Mouse (Mus musculus): ENCODE data around the gene C530025M09Rik.

Gene C530025M09Rik

GRCm38 (mm10) chr2:149830536-149831458 is at the start of gene C530025M09Rik:
Gene C530025M09Rik, minus strand, starts transcription at chr2:149831213.
- DNase-seq, result no peak

- no peak for DNase-seq
Measured at GRCm38 (mm10) chr2:149877954-149878353, 46.9 kb upstream of the C530025M09Rik start.

DNA sequence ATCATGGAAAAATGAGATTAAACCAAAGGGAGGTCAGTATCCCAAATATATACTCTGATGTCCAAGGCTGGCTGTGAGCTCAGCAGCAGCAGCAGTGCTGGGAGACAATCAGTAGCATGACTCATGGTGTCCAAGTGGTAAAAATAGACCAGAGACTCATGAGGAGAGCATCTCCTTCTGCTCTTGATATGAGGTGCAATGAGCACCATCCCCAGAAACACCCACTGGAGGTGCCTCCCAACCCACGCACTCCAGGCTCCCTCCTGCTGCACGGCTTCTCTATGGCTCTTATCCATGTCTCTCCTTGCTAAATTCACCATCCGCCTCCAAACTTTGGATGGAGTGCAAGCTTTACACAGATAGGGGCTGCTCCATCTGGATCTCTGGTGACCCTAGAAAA is 42.3 kb upstream of the C530025M09Rik start:
- no peak for DNase-seq

- no peak for DNase-seq
Measured at GRCm38 (mm10) chr2:149872496-149872895, 41.5 kb upstream of the C530025M09Rik start.

DNA sequence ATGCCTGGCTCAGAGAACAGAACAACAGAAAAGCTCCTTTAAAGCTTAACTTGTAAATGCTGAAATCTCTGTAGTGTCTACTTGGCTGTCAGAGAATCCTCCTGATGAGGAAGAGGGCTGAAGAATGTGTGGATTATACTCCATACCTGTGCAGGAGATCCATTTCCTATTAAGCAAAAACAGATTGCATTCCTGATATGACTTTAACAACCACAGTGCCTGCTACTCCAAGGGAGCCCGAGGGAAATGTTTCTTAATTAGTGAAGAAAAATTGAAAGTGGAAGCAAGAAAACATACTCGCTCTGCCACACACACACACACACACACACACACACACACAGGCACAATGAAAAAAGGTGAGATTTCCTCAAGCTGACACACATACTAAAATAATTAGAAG is 39.5 kb upstream of the C530025M09Rik start:
- DNase-seq, result no peak

GRCm38 (mm10) chr2:149865914-149866435 is 35.0 kb upstream of the C530025M09Rik start:
- no peak for DNase-seq

- DNase-seq, result no peak
Measured at GRCm38 (mm10) chr2:149861002-149861401, 30.0 kb upstream of the C530025M09Rik start.

- no peak for DNase-seq
Measured at GRCm38 (mm10) chr2:149848778-149849177, 17.8 kb upstream of the C530025M09Rik start.

DNA sequence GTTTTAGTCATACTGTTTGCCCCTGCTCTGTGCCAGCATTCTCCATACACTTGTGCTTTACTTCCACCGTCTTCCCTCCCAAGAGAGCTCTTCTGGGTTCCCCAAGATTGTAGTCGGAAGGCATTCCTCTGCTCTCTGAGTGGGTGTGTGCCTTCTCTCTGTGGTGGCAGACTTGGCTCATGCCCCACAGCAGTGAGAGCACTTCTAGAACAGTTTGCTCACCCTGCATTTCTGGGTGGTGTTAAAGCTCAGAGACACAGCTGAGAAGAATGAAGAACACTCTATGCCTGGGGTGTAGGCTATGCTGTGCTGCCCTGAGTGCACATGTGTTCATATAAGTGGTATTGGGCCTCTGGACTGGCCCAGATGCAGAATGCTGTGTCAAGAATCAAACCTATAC is 13.6 kb upstream of the C530025M09Rik start:
- DNase-seq, result no peak

GRCm38 (mm10) chr2:149839666-149840065 is 8.7 kb upstream of the C530025M09Rik start:
- no peak for DNase-seq

DNA sequence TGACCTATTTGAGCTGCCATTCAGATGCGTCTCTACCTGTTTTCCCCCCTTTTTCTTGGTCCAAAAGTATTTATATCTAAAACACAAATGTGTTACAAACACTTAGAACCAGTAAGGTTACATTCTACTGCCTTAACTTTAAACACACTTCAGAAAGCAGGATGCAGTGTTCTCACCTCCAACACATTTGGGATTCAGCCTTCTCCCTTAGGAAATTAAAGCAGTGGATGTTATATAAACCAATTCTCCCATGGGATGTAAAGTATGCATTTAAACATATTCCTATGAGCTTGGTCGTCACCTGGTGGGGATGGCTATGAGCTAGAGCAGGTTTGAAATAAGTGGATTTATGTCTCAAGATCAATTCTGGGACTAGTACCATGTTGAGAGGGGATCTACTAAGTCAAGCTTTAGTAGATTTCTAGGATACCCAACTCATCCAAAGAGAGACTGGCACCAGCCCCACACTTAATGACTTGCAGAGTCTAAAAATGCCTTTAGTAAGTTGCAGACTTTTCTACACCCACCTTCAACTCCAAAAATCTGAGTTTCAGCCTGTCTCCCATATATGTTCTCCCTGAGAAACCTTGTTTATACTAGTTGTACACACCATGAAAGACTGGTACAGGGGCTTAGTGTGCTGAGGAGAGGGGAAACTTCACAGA is 5.6 kb upstream of the C530025M09Rik start:
- DNase-seq, result no peak

DNA sequence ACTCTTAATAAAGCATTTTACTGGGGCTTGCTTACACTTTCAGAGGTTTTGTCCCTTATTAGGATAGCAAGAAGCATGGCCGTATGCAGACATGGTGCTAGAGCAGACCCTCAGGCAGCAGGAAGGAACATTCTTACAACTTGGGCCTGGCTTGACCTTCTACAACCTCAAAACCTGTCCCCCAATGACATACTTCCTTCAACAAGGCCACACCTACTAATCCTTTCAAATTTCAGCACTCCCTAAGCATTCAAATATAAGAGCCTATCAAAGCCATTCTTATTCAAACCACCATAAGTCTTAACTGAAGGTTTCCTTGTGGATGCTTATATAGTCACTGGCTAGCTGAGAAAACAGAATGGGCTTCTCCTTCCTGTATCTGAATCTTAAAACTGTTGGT is 4.1 kb upstream of the C530025M09Rik start:
- no peak for DNase-seq

DNA sequence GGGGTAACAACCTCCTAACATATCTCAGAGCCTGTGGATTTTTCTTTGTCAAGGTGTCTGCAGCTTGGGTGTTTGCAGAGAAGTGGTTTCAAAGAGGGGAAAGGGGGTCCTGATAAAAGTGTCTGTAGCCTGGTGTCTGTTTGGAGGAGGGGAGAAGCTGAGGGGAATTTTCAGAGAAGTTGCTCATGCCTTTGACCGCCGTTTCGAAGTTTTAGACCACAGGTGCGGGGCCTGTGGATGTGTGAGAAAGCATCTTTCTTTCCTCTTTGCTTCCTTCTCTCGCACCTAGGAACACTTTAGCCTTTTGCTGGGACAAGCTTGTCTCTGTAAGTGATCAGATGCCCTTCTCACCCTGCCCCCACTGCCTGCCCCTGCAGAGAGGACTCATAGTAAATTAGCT is 1.3 kb upstream of the C530025M09Rik start:
- no peak for DNase-seq

DNA sequence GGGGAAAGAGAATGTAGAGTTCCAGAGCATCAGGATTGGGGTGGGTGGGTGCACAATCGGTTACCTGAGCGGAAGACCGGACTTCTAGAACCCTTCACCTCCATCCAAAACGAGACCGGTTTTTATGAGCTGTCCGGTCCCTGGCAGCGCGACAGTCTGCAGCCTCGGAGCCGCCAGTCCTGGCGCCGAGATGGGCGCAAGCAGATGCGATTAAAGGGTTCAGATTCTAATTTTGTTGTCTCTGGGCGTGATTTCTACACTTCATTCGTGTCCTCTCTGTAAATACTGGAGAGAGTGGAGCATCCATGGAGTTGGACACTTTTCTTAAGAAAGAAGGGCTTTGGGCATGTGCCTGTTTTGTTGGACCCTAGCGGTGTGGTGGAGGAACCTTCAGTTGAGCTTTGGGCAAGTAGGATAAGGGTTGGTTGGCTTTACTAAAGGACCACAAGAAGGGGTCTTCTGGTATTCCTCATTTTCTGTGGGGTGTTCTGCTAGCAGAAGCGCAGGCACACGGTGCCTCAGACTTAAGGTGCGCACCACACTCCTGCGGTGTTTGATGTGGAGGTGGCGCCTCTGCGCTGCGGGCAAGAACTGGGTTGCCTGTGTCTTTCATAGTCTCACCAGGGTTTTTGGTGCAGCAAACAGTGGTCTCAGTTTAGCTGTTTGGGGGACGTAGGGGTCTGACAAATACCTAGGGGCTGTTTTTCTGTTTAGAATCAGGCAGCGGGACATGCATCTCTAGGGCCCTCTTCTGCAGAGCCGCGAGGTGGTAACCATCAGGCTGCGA is 639 bp upstream of the C530025M09Rik start:
- DNase-seq, result no peak

- DNase-seq, result no peak
Measured at GRCm38 (mm10) chr2:149829955-149830535, 968 bp downstream of the C530025M09Rik start.

DNA sequence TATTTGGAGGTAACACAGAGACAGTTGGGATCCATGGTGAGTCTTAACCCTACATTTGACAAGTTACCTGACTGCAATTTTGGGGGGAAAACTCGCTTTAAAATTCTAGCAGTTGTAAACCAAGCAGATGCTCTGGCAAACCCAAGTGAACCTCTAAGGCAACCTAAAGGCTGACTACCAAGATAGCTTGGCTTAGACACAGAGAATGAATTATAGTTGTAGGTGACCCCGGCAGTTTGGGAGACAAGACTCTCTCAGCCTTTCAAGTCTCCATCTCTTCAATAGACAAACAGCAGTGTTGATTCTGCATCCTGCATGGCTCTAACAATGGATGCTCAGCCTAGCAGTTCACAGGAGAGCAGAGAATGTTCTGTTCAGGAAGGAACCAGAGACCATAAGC is 2.1 kb downstream of the C530025M09Rik start, which contains the start of gene Syndig1:
Gene Syndig1, plus strand, starts transcription at position 301 of the 400 bp plus-strand sequence.
- no peak for DNase-seq

- no peak for DNase-seq
Measured at GRCm38 (mm10) chr2:149820201-149820600, 10.8 kb downstream of the C530025M09Rik start.

GRCm38 (mm10) chr2:149819751-149820150 is 11.3 kb downstream of the C530025M09Rik start:
- DNase-seq, result no peak

DNA sequence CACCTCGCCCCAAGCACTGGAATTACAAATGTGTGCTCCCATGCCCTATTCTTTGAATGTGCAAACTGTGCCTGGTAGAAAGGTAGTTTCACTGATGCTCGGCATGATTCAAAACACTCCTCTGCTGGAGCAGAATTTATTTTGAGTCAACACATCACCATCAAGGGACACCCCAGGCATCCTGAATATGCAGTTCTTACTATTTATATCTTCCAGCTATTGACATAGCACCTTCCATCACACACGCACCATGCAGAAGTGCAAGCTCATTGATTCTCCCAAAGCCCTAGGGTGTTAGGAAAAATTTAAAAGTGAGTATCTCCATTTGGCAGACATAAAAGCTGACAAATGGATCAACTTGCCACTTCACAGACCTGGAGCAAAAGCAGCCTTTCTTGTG is 12.6 kb downstream of the C530025M09Rik start:
- no peak for DNase-seq

DNA sequence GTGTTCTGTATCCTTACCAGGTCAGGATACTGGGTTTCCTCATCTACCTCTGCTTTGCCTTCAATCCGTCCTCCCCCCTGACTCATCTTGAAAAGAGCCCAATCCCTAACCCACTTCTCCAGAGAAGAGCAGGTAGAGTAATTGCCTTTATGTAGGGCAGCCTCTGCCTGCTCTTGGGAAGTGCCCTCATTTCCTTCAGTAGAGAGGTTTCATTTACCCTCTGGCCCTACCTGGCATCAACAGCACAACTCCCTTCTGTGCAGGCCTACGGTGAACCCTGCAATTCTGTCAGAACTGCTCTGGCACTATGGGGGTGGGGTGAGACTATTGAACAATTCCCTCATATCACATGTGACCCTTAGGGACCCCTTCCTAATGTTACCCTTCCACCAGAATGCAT is 18.1 kb downstream of the C530025M09Rik start:
- no peak for DNase-seq

- no peak for DNase-seq
Measured at GRCm38 (mm10) chr2:149805256-149805655, 25.8 kb downstream of the C530025M09Rik start.

DNA sequence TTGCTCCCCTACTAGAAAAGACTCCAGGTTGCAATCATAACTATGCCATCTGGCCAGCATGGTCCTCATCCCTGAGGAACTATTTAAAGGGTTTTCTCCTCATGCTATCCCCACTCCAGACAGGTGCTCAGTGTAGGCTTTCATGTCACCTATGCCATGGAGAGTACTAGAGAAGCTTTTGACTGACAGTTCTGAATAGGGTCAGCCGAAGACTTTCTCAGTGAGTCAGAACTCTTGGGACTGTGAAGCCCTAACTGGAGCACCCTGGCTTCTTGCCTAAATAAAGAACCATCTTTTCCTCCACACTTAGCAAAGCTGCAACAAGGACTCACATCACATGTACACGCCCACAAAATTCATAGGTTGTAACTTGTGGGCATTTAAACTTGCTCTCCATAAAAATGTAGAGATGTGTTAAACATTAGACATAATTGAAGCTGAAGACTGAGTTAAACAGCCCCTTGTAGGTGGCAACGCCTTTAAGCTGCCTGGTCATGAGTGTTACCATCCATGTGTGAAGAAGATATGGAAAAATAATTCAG is 26.3 kb downstream of the C530025M09Rik start:
- DNase-seq, result no peak

Data from thymus, postnatal 25 days (tissue).